Mouse (Mus musculus): ENCODE data around the gene Mon1b.

Mon1b gene

GRCm38 (mm10) chr8:113665036-113665435 lies 29.6 kb downstream of the Mon1b start:
- Histone ChIP-seq H3K27me3 (ENCODE audit: insufficient read depth, low read length) (peaks cover 7% of the 10 kb centered on the region; the same call in 1 of the 2 replicates), H3K9me3 (ENCODE audit: low read length) (no peaks in the 10 kb centered on the region), H3K36me3 (ENCODE audit: insufficient read depth, low read length) (no peaks in the 10 kb centered on the region), H3K4me1 (replicated peaks; ENCODE audit: low read depth, low read length) (no peaks in the 10 kb centered on the region), H3K4me3 (replicated peaks; ENCODE audit: low read length) (no peak overlapping the region)
- no peak for TF ChIP-seq CTCF (conservative IDR thresholded peaks at IDR 0.05; ENCODE audit: low read length)
- TF ChIP-seq NANOG (IDR thresholded peaks at IDR 0.05; ENCODE audit: borderline replicate concordance, low read length) = no peak
- no peak for TF ChIP-seq POU5F1 (IDR thresholded peaks at IDR 0.05; ENCODE audit: borderline replicate concordance, low read length)

DNA sequence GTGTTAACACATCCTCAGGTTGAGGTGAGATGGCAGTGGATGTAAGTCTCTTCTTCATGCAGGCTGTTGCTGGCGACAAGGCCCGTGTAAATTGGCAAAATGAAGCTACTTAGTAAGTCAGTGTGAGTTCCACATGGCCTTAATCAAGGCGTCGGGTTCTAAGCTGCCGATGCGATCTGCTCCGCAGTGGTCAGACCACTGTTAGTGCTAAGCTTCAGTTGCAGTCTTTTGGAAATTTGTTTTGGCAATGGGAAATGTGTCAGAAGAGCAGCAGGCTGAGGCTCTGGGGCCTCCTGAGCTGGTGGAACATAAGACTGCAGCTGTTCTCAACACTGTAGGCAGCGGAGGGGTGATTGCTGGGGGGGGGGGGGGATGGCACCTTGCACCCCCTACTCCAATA lies 30.6 kb downstream of the Mon1b start:
- Histone ChIP-seq H3K4me1 (replicated peaks; ENCODE audit: low read depth, low read length) (no peaks in the 10 kb centered on the region), H3K36me3 (ENCODE audit: insufficient read depth, low read length) (no peaks in the 10 kb centered on the region), H3K9me3 (ENCODE audit: low read length) (no peaks in the 10 kb centered on the region), H3K4me3 (replicated peaks; ENCODE audit: low read length) (no peak overlapping the region), H3K27me3 (ENCODE audit: insufficient read depth, low read length) (peaks cover 7% of the 10 kb centered on the region; the same call in 1 of the 2 replicates)
- TF ChIP-seq CTCF (conservative IDR thresholded peaks at IDR 0.05; ENCODE audit: low read length) (no peak), POU5F1 (IDR thresholded peaks at IDR 0.05; ENCODE audit: borderline replicate concordance, low read length) (no peak), NANOG (IDR thresholded peaks at IDR 0.05; ENCODE audit: borderline replicate concordance, low read length) (no peak)

DNA sequence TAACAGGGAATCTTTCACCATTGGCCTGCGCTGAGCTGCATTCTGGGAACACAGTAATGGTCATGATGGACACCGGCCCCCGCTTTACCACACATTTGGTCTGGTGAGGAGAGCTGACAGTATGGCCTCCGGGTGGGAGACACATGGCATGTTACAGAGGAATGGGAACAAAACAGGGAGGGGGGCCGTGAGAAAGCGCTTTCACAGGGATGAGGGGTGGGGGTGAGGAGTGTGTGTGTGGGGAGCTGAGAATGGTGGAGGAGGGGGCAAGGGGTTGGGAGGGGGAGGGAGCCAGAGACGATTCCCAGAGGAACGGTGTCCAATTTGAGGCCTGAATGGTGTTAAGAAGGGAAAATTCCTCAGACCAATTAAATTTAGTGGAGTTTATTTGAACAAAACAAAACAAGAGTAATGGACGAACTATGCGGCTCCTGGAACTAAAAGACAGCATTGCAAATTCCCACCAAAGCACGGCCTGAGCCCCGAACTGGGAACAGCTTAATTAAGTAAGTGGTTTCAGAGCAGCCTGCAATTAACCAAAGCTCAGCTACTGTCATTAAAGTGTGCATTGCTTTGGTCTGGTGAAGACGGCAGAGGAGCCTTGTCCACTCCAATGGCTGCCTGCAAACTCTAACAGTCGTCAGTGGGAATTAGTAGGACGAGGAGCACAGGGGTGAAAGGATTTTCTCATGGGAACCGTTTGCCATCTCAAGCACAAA lies 31.5 kb downstream of the Mon1b start:
- no peak for TF ChIP-seq CTCF (conservative IDR thresholded peaks at IDR 0.05; ENCODE audit: low read length)
- H3K9me3 ChIP-seq (ENCODE audit: low read length) = no peaks in the 10 kb centered on the region

DNA sequence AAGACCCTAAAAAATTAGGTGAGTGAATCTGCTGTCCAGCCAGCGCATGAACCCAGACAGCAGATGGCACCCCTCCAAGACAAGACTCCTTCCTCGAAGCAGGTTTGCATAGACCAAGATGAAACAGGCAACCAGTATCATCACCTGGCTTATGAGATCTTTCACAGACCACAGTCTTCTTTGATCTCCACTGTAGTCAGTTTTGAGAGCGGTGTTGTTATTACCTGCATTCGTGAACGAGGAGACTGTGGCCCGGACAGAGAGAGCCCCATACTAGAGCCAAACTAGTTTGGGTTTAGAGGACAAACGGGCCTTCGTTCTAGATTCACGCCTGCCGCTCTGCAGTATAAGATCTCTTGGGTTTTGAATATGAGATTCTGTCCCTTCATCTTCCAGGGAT lies 34.5 kb downstream of the Mon1b start:
- H3K36me3 ChIP-seq (ENCODE audit: insufficient read depth, low read length) = no peaks in the 10 kb centered on the region
- H3K9me3 ChIP-seq (ENCODE audit: low read length) = no peaks in the 10 kb centered on the region
- H3K27me3 ChIP-seq (ENCODE audit: insufficient read depth, low read length) = peaks cover 7% of the 10 kb centered on the region; the same call in 1 of the 2 replicates
- TF ChIP-seq NANOG (IDR thresholded peaks at IDR 0.05; ENCODE audit: borderline replicate concordance, low read length) (no peak), POU5F1 (IDR thresholded peaks at IDR 0.05; ENCODE audit: borderline replicate concordance, low read length) (no peak), CTCF (conservative IDR thresholded peaks at IDR 0.05; ENCODE audit: low read length) (no peak)
- H3K4me3 ChIP-seq (replicated peaks; ENCODE audit: low read length) = no peak overlapping the region
- no peaks in the 10 kb centered on the region for H3K4me1 ChIP-seq (replicated peaks; ENCODE audit: low read depth, low read length)

More for the DNA sequence above, 31.5 kb downstream of the Mon1b start:
- Histone ChIP-seq H3K4me1 (replicated peaks; ENCODE audit: low read depth, low read length) (no peaks in the 10 kb centered on the region), H3K36me3 (ENCODE audit: insufficient read depth, low read length) (no peaks in the 10 kb centered on the region), H3K27me3 (ENCODE audit: insufficient read depth, low read length) (peaks cover 7% of the 10 kb centered on the region; the same call in 1 of the 2 replicates), H3K4me3 (replicated peaks; ENCODE audit: low read length) (no peak overlapping the region)

DNA sequence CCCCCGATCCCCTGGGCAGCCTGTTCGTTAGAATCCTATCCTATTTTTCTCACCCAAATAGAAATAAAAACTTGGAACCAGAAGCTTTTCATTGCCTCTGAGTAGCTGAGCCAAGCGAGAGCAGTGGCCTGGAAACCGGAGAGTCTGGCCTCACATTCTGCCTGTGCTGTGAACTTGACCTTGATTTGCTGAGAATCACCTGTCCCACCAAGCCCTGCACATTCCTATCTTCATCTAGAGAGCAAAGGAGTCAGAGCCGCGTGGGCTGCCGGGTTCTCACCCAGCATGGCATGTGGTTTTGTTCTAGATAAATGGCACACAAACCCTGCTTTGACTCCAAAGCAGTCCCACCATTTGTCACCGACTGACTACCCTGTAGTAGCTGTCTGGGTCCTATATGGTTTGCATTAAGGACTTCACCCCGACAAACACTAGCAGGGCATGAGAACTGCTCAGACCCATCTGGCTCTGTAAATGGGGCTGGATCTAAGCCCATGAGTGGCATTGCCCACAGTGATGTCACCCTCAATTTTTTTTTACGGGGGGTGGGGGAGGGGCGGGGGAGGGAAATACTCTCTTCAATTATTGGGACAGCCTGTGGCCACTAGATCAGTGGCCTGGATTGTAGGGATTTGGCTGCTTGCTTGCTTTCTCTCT lies 37.3 kb downstream of the Mon1b start:
- Histone ChIP-seq H3K4me3 (replicated peaks; ENCODE audit: low read length) (no peak overlapping the region), H3K36me3 (ENCODE audit: insufficient read depth, low read length) (no peaks in the 10 kb centered on the region), H3K9me3 (ENCODE audit: low read length) (no peaks in the 10 kb centered on the region), H3K4me1 (replicated peaks; ENCODE audit: low read depth, low read length) (no peaks in the 10 kb centered on the region), H3K27me3 (ENCODE audit: insufficient read depth, low read length) (0 out of 2 replicates have a peak, but pooled peaks cover 3% of the 10 kb centered on the region)
- no peak for TF ChIP-seq CTCF (conservative IDR thresholded peaks at IDR 0.05; ENCODE audit: low read length)
- no peak for TF ChIP-seq NANOG (IDR thresholded peaks at IDR 0.05; ENCODE audit: borderline replicate concordance, low read length)
- TF ChIP-seq POU5F1 (IDR thresholded peaks at IDR 0.05; ENCODE audit: borderline replicate concordance, low read length) = no peak

DNA sequence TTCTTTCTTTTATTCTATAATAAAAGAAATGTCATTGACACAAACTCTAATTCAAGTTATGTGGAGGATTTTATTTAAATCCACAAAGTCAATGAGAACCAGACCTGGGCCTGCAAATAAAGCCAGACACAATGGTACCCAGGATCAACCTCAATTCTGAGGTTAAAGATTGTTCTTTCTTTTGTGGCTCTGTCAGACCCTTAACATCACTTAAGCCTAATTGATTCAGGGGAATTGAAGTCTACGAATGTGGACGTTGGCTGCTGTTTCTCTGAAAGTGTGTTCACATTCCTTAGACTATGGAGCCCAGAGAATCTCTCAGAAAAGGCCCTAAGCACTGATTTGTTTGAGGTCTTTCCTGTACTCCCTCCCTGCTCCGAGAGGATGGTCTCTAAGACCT lies 37.9 kb downstream of the Mon1b start:
- Histone ChIP-seq H3K36me3 (ENCODE audit: insufficient read depth, low read length) (no peaks in the 10 kb centered on the region), H3K4me3 (replicated peaks; ENCODE audit: low read length) (no peak overlapping the region), H3K4me1 (replicated peaks; ENCODE audit: low read depth, low read length) (no peaks in the 10 kb centered on the region), H3K9me3 (ENCODE audit: low read length) (no peaks in the 10 kb centered on the region), H3K27me3 (ENCODE audit: insufficient read depth, low read length) (0 out of 2 replicates have a peak, but pooled peaks cover 3% of the 10 kb centered on the region)
- no peak for TF ChIP-seq POU5F1 (IDR thresholded peaks at IDR 0.05; ENCODE audit: borderline replicate concordance, low read length)
- TF ChIP-seq NANOG (IDR thresholded peaks at IDR 0.05; ENCODE audit: borderline replicate concordance, low read length) = no peak
- TF ChIP-seq CTCF (conservative IDR thresholded peaks at IDR 0.05; ENCODE audit: low read length) = no peak

- Histone ChIP-seq H3K9me3 (ENCODE audit: low read length) (no peaks in the 10 kb centered on the region), H3K36me3 (ENCODE audit: insufficient read depth, low read length) (no peaks in the 10 kb centered on the region), H3K4me1 (replicated peaks; ENCODE audit: low read depth, low read length) (no peaks in the 10 kb centered on the region), H3K4me3 (replicated peaks; ENCODE audit: low read length) (no peak overlapping the region), H3K27me3 (ENCODE audit: insufficient read depth, low read length) (no peaks in the 10 kb centered on the region)
- no peak for TF ChIP-seq POU5F1 (IDR thresholded peaks at IDR 0.05; ENCODE audit: borderline replicate concordance, low read length)
- no peak for TF ChIP-seq NANOG (IDR thresholded peaks at IDR 0.05; ENCODE audit: borderline replicate concordance, low read length)
Measured at GRCm38 (mm10) chr8:113674611-113675010, 39.2 kb downstream of the Mon1b start.

DNA sequence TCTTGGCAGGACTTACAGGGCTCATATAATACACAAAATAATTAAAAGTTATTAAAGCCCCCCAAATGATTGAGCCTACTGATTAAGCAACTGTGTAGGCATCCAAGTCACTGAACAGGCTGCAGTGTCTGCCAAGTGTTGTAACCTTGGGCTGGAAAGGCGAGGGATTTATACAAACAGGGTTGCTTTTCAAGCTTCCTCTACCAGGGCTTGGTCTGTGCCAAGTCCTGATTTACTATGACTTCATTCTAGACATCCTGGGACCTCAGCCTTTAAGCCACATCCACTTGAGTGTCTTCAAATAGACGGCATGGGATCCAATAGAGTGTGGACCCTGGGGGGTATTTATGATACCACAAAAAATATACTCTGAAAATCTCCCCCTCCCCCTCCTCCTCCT lies 39.9 kb downstream of the Mon1b start:
- H3K9me3 ChIP-seq (ENCODE audit: low read length) = no peaks in the 10 kb centered on the region
- TF ChIP-seq NANOG (IDR thresholded peaks at IDR 0.05; ENCODE audit: borderline replicate concordance, low read length) = no peak
- H3K27me3 ChIP-seq (ENCODE audit: insufficient read depth, low read length) = no peaks in the 10 kb centered on the region
- no peaks in the 10 kb centered on the region for H3K4me1 ChIP-seq (replicated peaks; ENCODE audit: low read depth, low read length)
- no peak overlapping the region for H3K4me3 ChIP-seq (replicated peaks; ENCODE audit: low read length)
- no peaks in the 10 kb centered on the region for H3K36me3 ChIP-seq (ENCODE audit: insufficient read depth, low read length)

- Histone ChIP-seq H3K4me1 (replicated peaks; ENCODE audit: low read depth, low read length) (no peaks in the 10 kb centered on the region), H3K36me3 (ENCODE audit: insufficient read depth, low read length) (no peaks in the 10 kb centered on the region), H3K9me3 (ENCODE audit: low read length) (no peaks in the 10 kb centered on the region), H3K27me3 (ENCODE audit: insufficient read depth, low read length) (no peaks in the 10 kb centered on the region), H3K4me3 (replicated peaks; ENCODE audit: low read length) (no peak overlapping the region)
- TF ChIP-seq POU5F1 (IDR thresholded peaks at IDR 0.05; ENCODE audit: borderline replicate concordance, low read length) (no peak), CTCF (conservative IDR thresholded peaks at IDR 0.05; ENCODE audit: low read length) (no peak), NANOG (IDR thresholded peaks at IDR 0.05; ENCODE audit: borderline replicate concordance, low read length) (no peak)
Measured at GRCm38 (mm10) chr8:113676811-113677210, 41.4 kb downstream of the Mon1b start.

Data from E14TG2a.4 (cell line).